Mouse (Mus musculus) liver, embryonic 14.5 days (tissue): ENCODE data around the gene Prkci. TPM values are rescaled to one million over a fixed set of nuclear protein-coding genes. Genes with fewer than 3 reads are reported as not detected.

Experiments
- ATAC-seq: fragments of 200-750 bp; cut with Nextera tagmentation; 2 replicates; pipeline ENCODE4 v1.8.0; 2017; ENCODE audit warnings: moderate number of reproducible peaks, mild to moderate bottlenecking, moderate library complexity; ENCODE audit not compliant: insufficient read depth
- DNase-seq, 3 experiments: peaks; one replicate each; pipeline ENCODE4 v3.0.0-alpha.2; 2012 to 2013; ENCODE audit warnings: low read depth in 3 of 3, low spot score in 3 of 3
- H3K27ac ChIP-seq: fragments of 300-500 bp; sonication (generic); 2 replicates; pipeline ENCODE4 v1.5.1; 2014; ENCODE audit warnings: moderate library complexity, mild to moderate bottlenecking, control low read depth, inconsistent platforms
- H3K27me3 ChIP-seq: fragments of 300-500 bp; sonication (generic); 2 replicates; pipeline ENCODE4 v1.6.1; 2014; ENCODE audit warnings: mild to moderate bottlenecking, low read length, moderate library complexity; ENCODE audit not compliant: control insufficient read depth, insufficient read depth
- H3K36me3 ChIP-seq: fragments of 300-500 bp; sonication (generic); replicated peaks from 2 replicates; pipeline ENCODE4 v1.6.1; 2014; ENCODE audit warnings: low read depth; ENCODE audit not compliant: control insufficient read depth, insufficient read depth
- H3K4me1 ChIP-seq, 2 experiments: fragments of 200-500 bp in 1 of 2; fragments of 300-500 bp in 1 of 2; sonication (generic) in 1 of 2; replicated peaks; 2 replicates each; pipeline ENCODE4 v1.6.1; 2012 to 2014; ENCODE audit warnings: antibody characterized with exemption in 1 of 2, inconsistent platforms in 1 of 2, low read length in 1 of 2; ENCODE audit not compliant: control insufficient read depth in 2 of 2, insufficient read depth in 2 of 2
- H3K4me2 ChIP-seq: fragments of 300-500 bp; sonication (generic); 2 replicates; pipeline ENCODE4 v1.6.1; 2014; ENCODE audit warnings: low read depth, mild to moderate bottlenecking, control low read depth, moderate library complexity
- H3K4me3 ChIP-seq, 2 experiments: fragments of 200-500 bp in 1 of 2; fragments of 300-500 bp in 1 of 2; sonication (generic) in 1 of 2; 2 replicates each; pipeline ENCODE4 v1.5.1; 2012 to 2014; ENCODE audit warnings: low read depth in 2 of 2, low read length in 2 of 2, mild to moderate bottlenecking in 2 of 2, control low read depth in 1 of 2, inconsistent platforms in 1 of 2, moderate library complexity in 1 of 2; ENCODE audit not compliant: insufficient read depth in 1 of 2
- H3K9ac ChIP-seq: fragments of 300-500 bp; sonication (generic); replicated peaks from 2 replicates; pipeline ENCODE4 v1.6.1; 2014; ENCODE audit warnings: mild to moderate bottlenecking, control low read depth, moderate library complexity
- H3K9me3 ChIP-seq: fragments of 300-500 bp; sonication (generic); 2 replicates; pipeline ENCODE4 v1.6.1; 2016; ENCODE audit warnings: low read length, mixed read lengths; ENCODE audit not compliant: control insufficient read depth
- CTCF ChIP-seq: IDR thresholded peaks from 2 replicates; pipeline ENCODE4 v1.5.1; 2016; ENCODE audit warnings: antibody characterized with exemption, low read depth, control low read depth
- EP300 ChIP-seq: IDR thresholded peaks from 2 replicates; pipeline ENCODE4 v1.6.1; 2016; ENCODE audit warnings: antibody characterized with exemption, low read depth
- WGBS: fragments of 180-500 bp; shearing (Covaris S2); extraction: QIAGEN DNeasy Blood & Tissue Kit; methylation state at CpG from one replicate; pipeline ENCODE4 v1.1.7; 2014; ENCODE audit not compliant: insufficient replicate concordance; 5-methylcytosine and 5-hydroxymethylcytosine counted together
- polyA plus RNA-seq, 2 experiments: library from polyadenylated mRNA; depleted of rRNA in 1 of 2; stranded (reverse) in 1 of 2; unstranded in 1 of 2; fragments of >200 nt; fragmentation: Nextera tagmentation in 1 of 2; extraction: Ambion mirVana in 1 of 2; gene quantifications; 2 replicates each; pipeline versions ENCODE4 v1.2.1 to v1.2.3; 2012 to 2014

Prkci gene
- polyA plus RNA-seq, 2 experiments = 4.6 to 5.3 TPM

DNA sequence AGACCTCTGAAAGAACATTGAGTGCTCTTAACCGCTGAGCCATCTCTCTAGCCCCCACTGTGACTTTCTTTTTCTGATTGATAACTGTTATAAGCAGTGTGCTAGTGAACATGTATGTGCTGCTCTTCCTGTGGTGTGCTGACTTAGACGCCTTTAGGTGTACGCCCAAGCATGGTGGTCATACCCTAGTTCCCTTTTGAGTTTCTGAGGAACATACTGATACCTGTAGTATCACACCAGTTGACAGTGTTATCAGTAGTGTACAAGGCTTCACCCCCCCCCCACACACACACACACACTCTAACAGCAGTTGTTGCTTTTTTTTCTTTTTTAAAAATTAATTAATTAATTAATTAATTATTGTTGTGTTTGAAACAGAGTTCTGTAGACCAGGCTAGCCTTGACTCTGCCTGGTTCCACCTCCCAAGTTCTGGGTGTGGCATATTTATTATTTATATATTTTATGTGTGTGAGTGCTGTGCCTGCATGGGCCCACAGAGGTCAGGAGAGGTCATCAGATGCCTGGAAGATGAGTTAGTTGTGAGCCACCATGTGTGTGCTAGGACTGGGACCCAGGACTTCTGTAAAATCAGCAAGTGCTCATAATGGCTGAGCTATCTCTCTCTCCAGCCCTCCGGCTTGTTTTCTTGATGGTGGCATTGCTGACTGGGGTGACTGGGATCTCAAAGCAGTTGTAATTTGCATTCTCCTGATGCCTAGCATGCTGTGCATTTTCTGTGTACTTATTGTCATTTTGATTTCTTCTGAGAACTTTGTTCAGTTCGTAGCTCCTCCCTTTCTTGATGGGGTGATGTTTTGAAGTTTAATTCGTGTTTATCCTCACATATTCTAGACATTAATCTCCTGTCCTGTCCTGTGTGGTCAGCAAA lies 9.0 kb downstream of the Prkci start:
- peaks cover 0 to 11% of the 10 kb centered on the region in 2 experiments; a peak in 1 of 4 replicates for H3K4me1 ChIP-seq
- ATAC-seq = no peak
- TF ChIP-seq EP300 (no peak), CTCF (no peak)
- no peak overlapping the region for H3K27ac ChIP-seq
- no peak overlapping the region for H3K9ac ChIP-seq
- DNase-seq = no peak
- H3K36me3 ChIP-seq = no peaks in the 10 kb centered on the region
- no peaks in the 10 kb centered on the region for H3K27me3 ChIP-seq
- 64% methylated on average over 6 of the region's 6 CpGs for WGBS
- no peak overlapping the region for H3K4me2 ChIP-seq
- no peaks in the 10 kb centered on the region for H3K9me3 ChIP-seq
- H3K4me3 ChIP-seq = no peak overlapping the region

DNA sequence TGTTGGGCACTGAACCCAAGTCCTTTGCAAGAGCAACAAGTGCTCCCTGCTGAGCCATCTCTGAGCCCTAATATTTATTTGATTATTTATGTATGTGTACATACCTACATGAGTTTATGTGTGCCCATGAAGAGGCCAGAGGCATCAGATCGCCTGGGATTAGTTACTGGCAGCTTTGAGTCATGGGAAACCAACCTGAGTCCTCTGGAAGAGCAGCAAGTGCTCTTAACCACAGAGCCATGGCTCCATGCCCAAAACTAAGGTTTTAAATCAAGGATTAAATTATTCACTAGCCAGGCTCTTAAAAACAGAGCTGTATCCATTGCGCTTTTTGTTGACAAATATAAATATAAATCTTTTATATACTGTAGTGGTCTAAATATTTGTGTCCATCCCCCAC lies 18.8 kb downstream of the Prkci start:
- TF ChIP-seq EP300 = no peak
- no peak for TF ChIP-seq CTCF
- Histone ChIP-seq H3K4me2 (no peak overlapping the region), H3K4me1 (0 out of 4 replicates have a peak, but pooled peaks cover 0 to 4% of the 10 kb centered on the region in 2 experiments), H3K9me3 (no peaks in the 10 kb centered on the region), H3K36me3 (no peaks in the 10 kb centered on the region), H3K4me3 (no peak overlapping the region), H3K27me3 (no peaks in the 10 kb centered on the region), H3K9ac (no peak overlapping the region), H3K27ac (no peak overlapping the region)
- WGBS = 77% methylated on average over 2 of the region's 2 CpGs
- ATAC-seq (no peak), DNase-seq (no peak)

DNA sequence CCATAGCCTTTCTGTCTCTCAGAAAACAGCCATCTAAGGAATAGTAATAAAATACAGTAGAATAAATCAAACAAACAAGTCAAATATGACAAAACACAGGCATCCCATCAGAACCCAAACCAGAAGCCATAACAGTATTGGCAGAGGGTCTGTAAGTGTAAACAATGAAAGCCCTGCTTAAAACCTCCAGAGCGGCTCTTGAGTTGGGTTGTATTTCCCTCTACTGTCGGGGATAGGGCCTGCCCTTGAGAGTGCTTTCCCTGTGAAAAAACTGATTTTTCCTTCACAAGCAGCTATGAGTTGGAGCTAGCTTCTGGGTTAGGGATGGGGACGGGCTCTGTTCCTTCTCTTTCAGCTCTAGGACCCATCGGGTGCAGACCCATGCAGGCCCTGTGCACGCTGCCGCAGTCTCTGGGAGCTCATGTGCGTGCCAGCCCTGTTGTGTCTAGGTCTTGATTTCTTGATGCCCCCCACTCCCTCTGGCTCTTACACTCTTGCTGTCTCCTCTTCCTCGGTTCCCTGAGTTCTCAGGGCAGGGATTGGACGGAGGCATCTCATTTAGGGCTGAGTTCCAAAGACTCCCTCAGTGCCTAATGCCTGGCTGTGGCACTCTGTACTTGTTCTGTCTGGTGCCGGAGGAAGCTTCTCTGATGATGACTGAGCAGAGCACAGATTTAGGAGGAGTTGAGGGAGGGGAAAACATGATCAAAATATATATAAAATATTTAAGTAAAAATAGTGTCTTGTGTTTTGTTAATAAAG lies 20.3 kb downstream of the Prkci start:
- Histone ChIP-seq H3K4me2 (no peak overlapping the region), H3K27me3 (no peaks in the 10 kb centered on the region), H3K9ac (no peak overlapping the region), H3K4me3 (no peak overlapping the region), H3K4me1 (0 out of 4 replicates have a peak, but pooled peaks cover 0 to 4% of the 10 kb centered on the region in 2 experiments), H3K27ac (no peak overlapping the region), H3K9me3 (no peaks in the 10 kb centered on the region), H3K36me3 (no peaks in the 10 kb centered on the region)
- no peak for DNase-seq
- ATAC-seq = no peak
- TF ChIP-seq EP300 (no peak), CTCF (no peak)
- 73% methylated on average over 10 of the region's 10 CpGs for WGBS

DNA sequence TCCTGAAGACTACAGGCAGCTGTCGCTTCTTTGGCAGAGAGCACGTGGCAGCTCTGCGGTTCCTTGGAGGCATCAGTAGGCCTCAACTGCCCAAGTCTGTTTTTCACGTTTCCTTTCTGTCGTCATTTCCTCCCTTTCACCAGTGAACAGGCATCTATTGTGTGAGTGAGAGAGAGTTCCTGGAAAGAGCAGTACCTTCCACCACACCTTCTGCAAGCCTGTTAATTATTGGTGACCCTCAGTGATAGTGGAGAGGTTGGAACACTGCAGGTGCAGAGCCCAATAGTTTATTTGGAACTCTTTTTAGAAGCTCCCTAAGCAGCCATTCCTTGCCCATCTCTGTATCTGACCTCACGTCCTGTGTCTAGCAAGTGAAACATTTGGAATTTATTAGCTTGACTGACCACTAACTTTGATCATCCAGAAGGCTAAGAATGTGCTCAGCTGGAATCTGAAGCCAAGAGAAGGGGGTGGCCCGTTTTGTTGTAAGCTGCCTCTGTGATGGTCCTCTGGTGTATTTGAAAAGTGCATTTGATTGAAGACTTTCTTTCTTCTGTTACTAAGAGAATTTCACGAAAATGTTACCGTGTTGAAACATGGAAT lies 21.1 kb downstream of the Prkci start:
- Histone ChIP-seq H3K36me3 (no peaks in the 10 kb centered on the region), H3K4me2 (no peak overlapping the region), H3K27ac (no peak overlapping the region), H3K4me1 (0 out of 4 replicates have a peak, but pooled peaks cover 0 to 4% of the 10 kb centered on the region in 2 experiments), H3K4me3 (no peak overlapping the region), H3K9ac (no peak overlapping the region), H3K27me3 (no peaks in the 10 kb centered on the region), H3K9me3 (no peaks in the 10 kb centered on the region)
- TF ChIP-seq EP300 (no peak), CTCF (no peak)
- WGBS = 48% methylated on average over 9 of the region's 9 CpGs
- ATAC-seq (no peak), DNase-seq (no peak)
